In the genomic region with DNA sequence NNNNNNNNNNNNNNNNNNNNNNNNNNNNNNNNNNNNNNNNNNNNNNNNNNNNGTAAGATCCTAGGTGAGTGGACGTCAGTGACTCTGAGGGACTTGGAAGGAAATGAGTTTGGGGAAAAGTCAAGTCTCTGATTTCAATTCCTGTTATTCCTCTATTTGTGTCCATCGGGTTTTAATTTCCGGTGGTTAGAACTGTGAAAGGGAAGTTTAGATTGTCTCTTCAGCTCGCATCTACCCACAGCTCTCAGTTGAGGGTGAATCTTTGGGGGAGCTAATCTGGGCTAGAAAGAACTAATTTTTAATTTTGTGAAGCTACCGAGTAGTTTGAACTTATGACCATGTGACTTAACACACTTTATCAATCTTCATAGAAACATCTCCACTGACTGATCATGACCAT, we compare ENCODE assay signal across 41 mouse cellular contexts. TPM values are rescaled to one million over a fixed set of nuclear protein-coding genes. Genes with fewer than 3 reads are reported as not detected.
"Had no signal": no experiment of that assay in that cellular context is flagged by ENCODE, and none has a peak within 500 bp of the region (broad histone marks: within the 10 kb centered on the region; RNA-seq: fewer than 3 reads in every experiment).

No protein-coding gene starts in this region.

- H3K4me3 ChIP-seq: heart, embryonic 10.5 days; heart, embryonic 12.5 days; hindbrain, embryonic 10.5 days; hindbrain, embryonic 12.5 days; intestine, embryonic 15.5 days; limb, embryonic 13.5 days; limb, embryonic 15.5 days; liver, embryonic 12.5 days had no signal

- H3K27me3 ChIP-seq: heart, embryonic 12.5 days; hindbrain, embryonic 12.5 days; intestine, embryonic 15.5 days; limb, embryonic 13.5 days; limb, embryonic 15.5 days; liver, embryonic 12.5 days had no signal

- DNase-seq: gastrocnemius, postnatal 14 days; gastrocnemius, postnatal 36 days; heart, postnatal 10 days; heart, postnatal 4 days; kidney, adult 18-20 months; layer of hippocampus, adult 9-11 months; layer of hippocampus, postnatal 36 days; left cerebral cortex, postnatal 4 days had no signal

- H3K4me1 ChIP-seq: hindbrain, embryonic 10.5 days; hindbrain, embryonic 12.5 days; intestine, embryonic 15.5 days; limb, embryonic 13.5 days; limb, embryonic 15.5 days; liver, embryonic 12.5 days had no signal

- ATAC-seq: hindbrain, embryonic 16.5 days; inflammation-experienced regulatory T-cells, adult 6 months; intestine, embryonic 15.5 days; intestine, postnatal 0 days; liver, embryonic 12.5 days had no signal

- H3K36me3 ChIP-seq: heart, embryonic 10.5 days; heart, embryonic 12.5 days; hindbrain, embryonic 10.5 days; hindbrain, embryonic 12.5 days; intestine, embryonic 15.5 days; limb, embryonic 13.5 days; limb, embryonic 15.5 days; liver, embryonic 12.5 days had no signal

- H3K27ac ChIP-seq: heart, embryonic 10.5 days; hindbrain, embryonic 10.5 days; hindbrain, embryonic 12.5 days; hindbrain, embryonic 14.5 days; intestine, embryonic 15.5 days; limb, embryonic 13.5 days; limb, embryonic 15.5 days; liver, embryonic 12.5 days; liver, embryonic 14.5 days had no signal

RNA-seq across cellular contexts. Expression of a gene that starts 56.9 kb away (rescaled TPM):
- total RNA-seq: gastrocnemius, adult 18-20 months; gastrocnemius, adult 8-10 months; gastrocnemius, postnatal 14 days; gastrocnemius, postnatal 36 days; heart, adult 18-20 months; heart, adult 8-10 months; heart, postnatal 10 days; heart, postnatal 25 days; heart, postnatal 4 days; layer of hippocampus, adult 18-20 months; layer of hippocampus, adult 8-10 months; layer of hippocampus, postnatal 14 days; layer of hippocampus, postnatal 36 days; left cerebral cortex, adult 18-20 months; left cerebral cortex, adult 8-10 months; left cerebral cortex, postnatal 10 days; left cerebral cortex, postnatal 25 days; left cerebral cortex, postnatal 4 days; liver, adult 2 months had no signal
- polyA plus RNA-seq: gonadal fat pad, adult 2 months; heart, embryonic 10.5 days; heart, embryonic 12.5 days; heart, embryonic 14.5 days; heart, embryonic 16.5 days; hindbrain, embryonic 10.5 days; hindbrain, embryonic 12.5 days; hindbrain, embryonic 14.5 days; hindbrain, embryonic 16.5 days; inflammation-experienced regulatory T-cells, adult 6 months; intestine, embryonic 15.5 days; intestine, postnatal 0 days; kidney, embryonic 14.5 days; kidney, embryonic 16.5 days; large intestine, adult 2 months; limb, embryonic 11.5 days; limb, embryonic 13.5 days; limb, embryonic 15.5 days; liver, adult 2 months; liver, embryonic 12.5 days; liver, embryonic 14.5 days had no signal
